Mouse (Mus musculus) testis, adult 2 months (tissue): ENCODE measurements around the gene Bcl3.

Experiments
- CTCF ChIP-seq: fragments of 200-500 bp; IDR thresholded peaks from 2 replicates; pipeline ENCODE4 v1.5.1; 2012; ENCODE audit warnings: low read depth, mild to moderate bottlenecking, inconsistent platforms, low read length, moderate library complexity; ENCODE audit not compliant: control insufficient read depth, insufficient read depth, insufficient replicate concordance
- POLR2A ChIP-seq: fragments of 200-500 bp; IDR thresholded peaks from 2 replicates; pipeline ENCODE4 v1.6.1; 2012; ENCODE audit warnings: low read depth, mild to moderate bottlenecking, inconsistent platforms, low read length, moderate library complexity; ENCODE audit not compliant: control insufficient read depth

DNA sequence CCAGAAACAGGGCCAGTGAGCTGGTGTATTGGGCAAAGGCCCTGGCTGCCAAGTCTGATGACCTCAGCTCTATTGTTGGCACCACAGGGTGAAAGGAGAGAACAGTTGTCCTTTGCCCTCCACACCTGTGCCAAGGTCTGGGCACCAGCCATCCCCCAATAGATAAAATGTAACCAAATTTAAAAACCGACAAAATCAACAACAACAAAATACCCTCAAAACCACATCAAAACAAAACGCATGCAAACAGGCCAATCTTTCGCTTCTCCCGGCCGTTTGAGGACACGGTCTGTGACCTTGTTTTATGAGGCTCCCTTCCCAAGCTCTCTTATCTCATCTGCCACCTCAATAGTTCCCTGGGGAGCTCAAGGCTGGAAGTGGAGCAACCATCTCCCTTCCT, 43.9 kb upstream of the Bcl3 start:
- no peak for TF ChIP-seq POLR2A
- TF ChIP-seq CTCF: no peak
